Mouse (Mus musculus): Measurements from ENCODE around the gene Gm3182. TPM values are rescaled to one million over a fixed set of nuclear protein-coding genes. Genes with fewer than 3 reads are reported as not detected.

The Gm3182 gene
- total RNA-seq (2023), result not detected in 2 replicates

DNA sequence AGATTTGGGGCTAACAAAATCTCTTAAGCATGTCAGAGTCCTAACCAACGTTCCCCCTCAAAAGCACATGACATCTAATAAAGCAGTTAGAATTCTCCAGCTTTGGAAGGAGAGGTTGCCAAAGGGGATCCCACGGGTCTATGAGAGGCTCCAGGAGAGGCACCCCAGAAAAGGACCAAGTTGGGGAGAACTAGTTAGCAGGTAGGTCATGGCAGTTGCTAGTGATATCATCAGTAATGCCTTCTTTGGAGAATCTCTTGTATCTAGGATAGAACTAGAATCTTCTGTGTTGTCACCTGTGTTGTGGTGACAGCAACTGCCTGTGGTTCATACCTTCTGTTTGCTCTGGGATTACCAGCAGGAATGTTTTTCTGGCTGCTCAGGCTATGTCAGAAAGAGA, at the start of gene Gm3182:
Gm3182 (plus strand) TSS at position 301 of the 400 bp plus-strand sequence.

Other genes with a start within 250 kb of the Gm3182 start
- gene Gm3138, start 232.1 kb upstream of the Gm3182 start, total RNA-seq (2023), result not detected in 2 replicates
- gene Gm3149, start 164.5 kb upstream of the Gm3182 start, total RNA-seq (2023), result not detected in 2 replicates
- gene 2610042L04Rik, start 147.0 kb upstream of the Gm3182 start, total RNA-seq (2023), result not detected in 2 replicates
- not detected in 2 replicates for gene Gm3159, start 84.2 kb upstream of the Gm3182 start, total RNA-seq (2023)
- gene Gm3164, start 66.3 kb upstream of the Gm3182 start, total RNA-seq (2023), result not detected in 2 replicates
- gene Gm3173, start 50.8 kb upstream of the Gm3182 start, total RNA-seq (2023), result not detected in 2 replicates
- gene Gm3047, start 73.7 kb downstream of the Gm3182 start, total RNA-seq (2023), result not detected in 2 replicates
- gene Gm8159, start 150.6 kb downstream of the Gm3182 start, total RNA-seq (2023), result not detected in 2 replicates
- not detected in 2 replicates for gene Gm3239, start 182.4 kb downstream of the Gm3182 start, total RNA-seq (2023)
- gene Gm7876, start 227.5 kb downstream of the Gm3182 start, total RNA-seq (2023), result not detected in 2 replicates
- gene Gm3252, start 245.0 kb downstream of the Gm3182 start, total RNA-seq (2023), result not detected in 2 replicates